Mouse (Mus musculus) gastrocnemius, postnatal 25 days (tissue): ENCODE measurements around the gene Pla2g5. TPM values are rescaled to one million over a fixed set of nuclear protein-coding genes. Genes with fewer than 3 reads are reported as not detected.
A peak's percentile ranks its signal among the peaks of the same experiment; 100 is the strongest.
"Not testable (repeated sequence)": the region's sequence is repeated elsewhere in the genome, so short reads cannot be mapped to it uniquely, and the experiment has no call there.

Experiments
- DNase-seq: peaks from one replicate; pipeline ENCODE4 v3.0.0; 2022
- long read RNA-seq, 2 experiments: library from polyadenylated mRNA; stranded (forward); transcript quantifications; one replicate each; pipeline ENCODE4 v2.0.0; 2021
- total RNA-seq, 2 experiments: library from RNA; stranded (reverse); gene quantifications; 1 replicate in 1 of 2; 2 replicates in 1 of 2; pipeline ENCODE4 v1.2.3; 2021

Pla2g5 gene
- under 1 TPM; 0.75 to 0.79 TPM for total RNA-seq
- long read RNA-seq, experiment 1, partial matches to known transcripts = 0 of 1 reads
- long read RNA-seq, experiment 1, other reads (novel, unspliced or antisense) = 0 of 1 reads
- long read RNA-seq, experiment 2, partial matches to known transcripts = 0 of 5 reads
- long read RNA-seq, experiment 2, other reads (novel, unspliced or antisense) = 2 of 5 reads

GRCm38 (mm10) chr4:138863344-138863998 is at the start of gene Pla2g5:
TSS of gene Pla2g5 (minus strand) at chr4:138863482.
- DNase-seq = no peak

GRCm38 (mm10) chr4:138905624-138906337 is 42.5 kb upstream of the Pla2g5 start:
- DNase-seq = no peak

GRCm38 (mm10) chr4:138899361-138899760 is 36.1 kb upstream of the Pla2g5 start:
- DNase-seq = no peak

- not testable (repeated sequence) for DNase-seq
These were observed 30.5 kb upstream of the Pla2g5 start for GRCm38 (mm10) chr4:138893789-138894188.

GRCm38 (mm10) chr4:138892655-138893054 is 29.4 kb upstream of the Pla2g5 start:
- DNase-seq = no peak

GRCm38 (mm10) chr4:138889635-138890034 is 26.4 kb upstream of the Pla2g5 start:
- peak; percentile 53 for DNase-seq

DNA sequence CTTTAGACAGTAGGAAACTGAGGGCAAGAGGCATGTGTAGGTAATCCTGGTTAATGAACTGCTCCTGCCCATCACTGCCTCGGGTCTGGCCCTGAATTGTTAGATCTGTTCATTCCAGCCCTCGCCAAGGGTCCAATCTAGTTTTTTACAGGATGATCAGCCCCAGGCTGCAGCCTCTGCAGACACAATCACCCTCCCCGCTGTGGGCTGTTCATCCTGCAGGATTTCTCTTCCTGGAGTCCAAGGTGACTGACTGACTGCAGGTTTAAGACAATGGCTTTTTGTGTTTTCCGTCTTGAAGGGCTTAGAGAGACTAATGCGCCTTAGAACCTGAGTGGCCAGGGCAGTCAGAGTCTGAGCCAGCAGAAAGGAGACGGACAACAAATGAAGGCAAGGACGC is 25.9 kb upstream of the Pla2g5 start:
- no peak for DNase-seq

DNA sequence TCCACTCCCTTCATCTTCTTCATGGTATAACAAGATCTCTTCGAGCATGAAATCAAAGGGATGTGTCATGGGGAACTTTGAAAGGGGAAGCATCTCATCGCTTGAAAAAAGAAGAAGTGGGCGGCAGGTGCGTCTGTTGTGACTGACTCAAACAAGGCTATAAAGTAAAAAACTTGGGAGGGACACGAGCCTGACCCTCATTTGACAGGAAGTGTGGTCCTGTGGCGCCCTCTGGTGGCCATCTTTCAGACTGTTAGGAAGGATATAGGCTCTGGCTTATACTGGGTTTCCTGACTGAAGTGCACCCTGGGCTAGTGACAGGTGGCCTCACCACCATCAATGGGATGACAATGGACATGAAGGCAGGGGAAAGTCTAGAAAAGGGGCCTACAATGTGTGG is 21.0 kb upstream of the Pla2g5 start:
- peak; percentile 45 for DNase-seq

GRCm38 (mm10) chr4:138882179-138882578 is 18.9 kb upstream of the Pla2g5 start:
- no peak for DNase-seq

DNA sequence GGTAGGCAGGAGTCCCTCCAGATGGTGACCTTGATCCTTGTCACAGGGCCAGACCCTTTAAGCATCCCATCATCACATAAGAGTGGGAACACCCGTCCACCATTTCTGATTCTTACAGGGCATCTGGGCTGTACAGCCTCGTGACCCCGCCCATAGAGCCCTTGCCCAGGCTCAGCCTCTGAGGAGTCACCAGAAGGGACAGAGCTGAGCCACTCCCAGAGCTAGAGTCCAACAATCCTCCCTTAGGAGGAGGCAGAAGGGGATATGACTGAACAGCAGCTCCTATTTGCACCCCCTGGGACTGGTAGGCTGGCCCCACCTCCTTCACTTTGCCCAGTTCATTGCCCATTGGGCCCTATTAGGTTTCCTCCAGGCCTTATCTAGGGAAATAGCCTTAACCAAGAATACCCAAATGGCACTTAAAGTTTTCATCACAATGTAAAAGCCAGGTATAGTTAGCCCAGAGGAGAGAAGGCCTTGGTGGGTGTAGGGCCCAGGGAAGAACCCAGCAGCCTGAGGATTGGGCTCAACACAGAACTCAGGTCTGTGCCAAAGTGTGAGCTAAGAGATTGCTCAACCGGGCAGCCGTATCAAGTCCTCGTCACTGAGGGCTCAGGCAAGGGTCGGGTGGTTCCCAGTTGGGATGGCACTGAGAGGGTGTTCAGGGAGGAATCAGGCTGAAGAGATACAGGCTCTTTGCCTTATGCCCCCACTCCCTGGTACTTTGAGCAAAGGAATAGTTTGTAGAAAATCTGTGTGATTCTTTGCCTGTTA is 17.7 kb upstream of the Pla2g5 start:
- peak; percentile 39 for DNase-seq

DNA sequence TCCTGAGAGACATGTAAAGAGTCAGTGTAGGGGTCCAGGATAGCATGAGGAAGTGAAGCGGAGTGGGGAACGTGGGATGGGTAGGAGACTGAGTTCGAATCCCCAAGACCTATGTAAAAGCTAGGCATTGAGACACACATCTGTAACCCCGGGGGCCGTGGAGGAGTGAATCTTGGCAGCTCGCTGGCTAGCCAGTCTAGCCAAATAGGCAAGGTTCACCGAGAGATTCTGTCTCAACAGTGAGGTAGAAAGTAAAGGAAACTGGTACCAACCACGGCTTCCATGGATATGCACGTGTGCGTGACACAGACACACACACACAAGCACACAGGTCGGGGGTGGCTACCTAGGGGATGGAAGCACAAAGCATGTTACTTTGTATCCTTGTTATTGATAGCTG is 16.5 kb upstream of the Pla2g5 start:
- no peak for DNase-seq

DNA sequence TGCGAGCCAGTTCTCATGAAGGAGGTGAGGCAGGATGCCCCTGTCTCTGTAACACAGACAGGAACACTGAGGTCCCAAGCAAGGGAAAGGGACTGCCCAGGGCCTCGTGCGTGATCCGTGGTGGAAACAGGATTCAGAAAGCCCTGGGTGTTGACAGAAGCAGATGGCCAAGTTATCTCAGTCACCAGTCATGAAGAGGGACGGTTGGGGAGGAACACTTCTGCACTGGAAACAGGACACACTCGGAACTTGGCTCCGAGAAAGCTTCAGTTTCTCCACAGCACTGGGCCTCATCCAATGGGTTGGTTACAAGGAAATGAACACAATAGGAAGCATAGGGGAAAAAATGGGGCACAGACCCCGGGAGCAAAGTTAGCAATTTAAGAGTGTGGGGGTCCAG is 15.5 kb upstream of the Pla2g5 start:
- peak; percentile 41 for DNase-seq

DNA sequence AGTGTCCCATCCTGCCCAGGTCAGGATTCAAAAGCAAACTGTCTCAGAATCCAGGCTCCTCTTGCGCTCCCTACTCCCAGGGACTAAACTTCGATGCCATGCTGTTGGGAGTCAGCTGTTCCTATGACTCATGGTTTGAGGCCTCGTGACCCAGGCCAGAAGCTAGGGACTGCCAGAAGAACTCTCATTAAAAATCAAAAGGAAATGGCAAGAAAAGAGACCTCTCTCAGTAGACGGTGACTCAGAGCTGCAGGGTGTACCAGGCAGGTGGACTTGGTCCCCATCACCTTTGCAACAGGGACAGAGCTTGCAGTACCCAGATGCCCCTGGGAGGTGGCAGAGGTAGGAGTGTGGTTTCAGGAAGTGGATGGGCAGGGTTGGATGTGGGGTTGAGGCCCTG is 14.4 kb upstream of the Pla2g5 start, which contains the start of gene Pla2g2e:
Gene Pla2g2e (plus strand): TSS at position 212 of the 400 bp plus-strand sequence.
- no peak for DNase-seq

GRCm38 (mm10) chr4:138875986-138876385 is 12.7 kb upstream of the Pla2g5 start:
- DNase-seq = no peak

DNA sequence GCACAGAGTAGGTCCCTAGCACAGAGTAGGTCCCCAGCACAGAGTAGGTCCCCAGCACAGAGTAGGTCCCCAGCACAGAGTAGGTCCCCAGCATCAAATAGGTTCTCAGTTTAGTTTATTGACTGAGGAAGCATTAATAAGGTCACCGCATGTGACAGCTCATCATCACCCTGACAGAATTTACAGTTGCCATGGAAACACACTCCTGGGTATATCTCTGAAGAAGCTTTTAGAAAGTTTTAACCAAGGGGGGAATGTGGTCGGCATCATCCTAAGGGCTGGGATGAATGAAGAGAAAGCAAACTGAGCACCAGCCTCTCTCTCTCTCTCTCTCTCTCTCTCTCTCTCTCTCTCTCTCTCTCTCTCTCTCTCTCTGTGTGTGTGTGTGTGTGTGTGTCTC is 12.0 kb upstream of the Pla2g5 start:
- not testable (repeated sequence) for DNase-seq

DNA sequence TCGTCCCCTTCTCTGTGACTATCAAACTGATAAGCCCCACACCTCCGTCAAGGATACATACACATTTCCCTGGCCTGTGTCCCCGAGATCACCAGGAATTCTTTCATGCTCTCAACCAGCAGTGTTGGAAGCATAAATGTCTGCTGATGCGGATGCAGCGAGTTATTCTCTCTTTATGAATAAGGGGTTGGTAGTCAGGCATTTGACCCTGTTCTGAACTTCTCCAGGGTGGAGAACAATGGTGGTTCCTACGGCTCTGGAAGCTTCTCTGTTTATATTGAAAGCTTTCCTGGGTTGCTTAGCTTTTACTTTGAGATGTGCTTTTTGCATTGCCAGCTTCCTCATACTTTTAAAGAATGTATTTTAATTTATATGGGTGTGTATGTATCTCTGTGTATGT is 10.6 kb upstream of the Pla2g5 start, which contains the start of gene Gm13030:
Gene Gm13030 (minus strand): TSS at position 101 of the 400 bp plus-strand sequence.
- no peak for DNase-seq

- DNase-seq = no peak
These were observed 5.4 kb upstream of the Pla2g5 start for GRCm38 (mm10) chr4:138868666-138869065.

DNA sequence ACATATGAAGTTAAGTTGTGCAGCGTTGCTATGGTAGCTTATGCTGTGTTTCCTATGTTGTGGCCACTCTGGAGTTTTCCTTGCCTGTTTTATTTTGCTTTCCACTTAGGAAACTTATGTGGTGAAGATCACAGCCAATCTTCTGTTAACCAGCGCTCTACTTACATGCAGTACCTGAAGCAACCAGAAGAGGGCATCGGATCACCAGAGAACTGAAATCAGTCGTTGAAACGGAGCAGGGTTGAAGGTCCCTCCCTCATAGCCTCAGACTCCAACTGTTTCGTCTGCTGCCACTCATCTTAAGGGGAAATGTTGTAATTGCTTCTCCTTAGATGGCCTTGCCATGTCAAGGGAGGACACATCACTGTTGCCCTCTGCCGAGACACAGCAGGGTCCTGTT is 3.1 kb upstream of the Pla2g5 start:
- peak; percentile 45 for DNase-seq

- DNase-seq = no peak
These were observed 2.7 kb upstream of the Pla2g5 start for GRCm38 (mm10) chr4:138865991-138866390.

GRCm38 (mm10) chr4:138865092-138865491 is 1.8 kb upstream of the Pla2g5 start:
- DNase-seq = no peak

- peak; percentile 41 for DNase-seq
These were observed 3.6 kb downstream of the Pla2g5 start for GRCm38 (mm10) chr4:138859728-138860127.

DNA sequence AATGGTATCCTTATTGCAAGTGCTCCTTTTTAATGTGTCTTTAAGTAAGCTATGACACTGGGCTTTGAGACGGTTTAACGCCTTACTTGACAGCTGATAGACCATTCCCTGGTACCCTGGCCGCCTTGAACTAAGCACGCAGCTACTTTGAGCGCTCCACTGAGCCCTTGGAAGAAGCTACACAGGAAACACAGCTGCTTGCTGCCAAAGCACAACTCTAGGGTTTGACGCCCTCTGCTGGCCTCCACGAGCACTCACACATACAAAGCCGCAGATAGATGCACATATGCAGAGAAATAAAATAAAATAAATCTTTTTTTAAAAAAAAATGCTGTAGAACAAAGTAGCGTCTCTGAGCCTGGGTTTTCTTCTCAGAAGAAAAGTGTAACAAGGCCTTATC is 4.0 kb downstream of the Pla2g5 start:
- DNase-seq = no peak

- no peak for DNase-seq
These were observed 4.8 kb downstream of the Pla2g5 start for GRCm38 (mm10) chr4:138858446-138858845.
